Mouse (Mus musculus) C2C12 (cell line): ENCODE data around the gene Calr4.

ENCODE experiments used
- CEBPB ChIP-seq: IDR thresholded peaks from one replicate; pipeline ENCODE4 v1.6.1; 2011; ENCODE audit warnings: low read depth, mild to moderate bottlenecking, control low read depth, moderate library complexity
- CTCF ChIP-seq: IDR thresholded peaks from one replicate; pipeline ENCODE4 v1.5.1; 2011; ENCODE audit not compliant: control insufficient read depth, insufficient read depth, insufficient read length
- MAX ChIP-seq: IDR thresholded peaks from one replicate; pipeline ENCODE4 v1.6.1; 2011; ENCODE audit warnings: mild to moderate bottlenecking, control low read depth
- MYOD1 ChIP-seq: IDR thresholded peaks from one replicate; pipeline ENCODE4 v1.6.1; 2011; ENCODE audit warnings: low read depth; ENCODE audit not compliant: control insufficient read depth, insufficient read length
- MYOG ChIP-seq: IDR thresholded peaks from one replicate; pipeline ENCODE4 v1.6.1; 2011; ENCODE audit not compliant: control insufficient read depth, insufficient read length; ENCODE audit errors: extremely low read depth
- USF1 ChIP-seq: IDR thresholded peaks from one replicate; pipeline ENCODE4 v1.6.1; 2011; ENCODE audit warnings: low read depth, mild to moderate bottlenecking, control low read depth, moderate library complexity

GRCm38 (mm10) chr4:109193886-109194285 is 40.4 kb upstream of the Calr4 start:
- TF ChIP-seq CTCF (no peak), USF1 (no peak), MAX (no peak), CEBPB (no peak), MYOD1 (no peak), MYOG (no peak)
